Mouse (Mus musculus): ENCODE data around the gene Klri2.
"Not testable (repeated sequence)": the region's sequence is repeated elsewhere in the genome, so short reads cannot be mapped to it uniquely, and the experiment has no call there.

Gene Klri2

DNA sequence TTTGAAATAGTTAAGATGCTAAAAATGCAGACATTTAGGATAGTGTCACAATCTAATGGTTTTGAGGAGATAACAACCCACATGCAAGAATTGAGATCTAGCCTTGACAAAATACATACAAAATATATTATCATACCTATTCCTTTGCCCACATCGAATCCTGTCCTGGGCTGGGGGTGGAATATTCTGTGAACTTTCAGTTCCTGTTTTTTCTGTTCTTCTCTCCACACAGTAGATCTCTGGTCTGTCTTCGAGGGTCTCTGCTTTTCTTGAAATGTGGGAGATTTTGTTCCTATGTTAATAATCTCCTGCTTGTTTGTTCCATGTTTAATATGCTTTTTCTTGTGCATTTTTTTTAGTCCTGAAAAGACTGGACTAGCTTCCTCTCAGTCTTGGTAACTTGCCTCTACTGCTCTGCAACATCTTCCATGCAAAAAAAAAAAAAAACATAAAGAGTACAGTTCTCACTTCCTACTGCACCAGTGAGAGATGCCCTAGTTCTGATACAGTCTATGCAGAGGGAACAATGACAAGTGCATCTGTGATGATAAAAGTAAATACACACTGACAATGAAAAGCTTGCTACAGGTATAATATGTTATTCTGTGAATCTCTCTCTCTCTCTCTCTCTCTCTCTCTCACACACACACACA lies at the start of gene Klri2:
Klri2 (minus strand) TSS at position 416 of the 653 bp plus-strand sequence.
- no peak for DNase-seq (ENCODE audit: low spot score in 2 of 2)

DNA sequence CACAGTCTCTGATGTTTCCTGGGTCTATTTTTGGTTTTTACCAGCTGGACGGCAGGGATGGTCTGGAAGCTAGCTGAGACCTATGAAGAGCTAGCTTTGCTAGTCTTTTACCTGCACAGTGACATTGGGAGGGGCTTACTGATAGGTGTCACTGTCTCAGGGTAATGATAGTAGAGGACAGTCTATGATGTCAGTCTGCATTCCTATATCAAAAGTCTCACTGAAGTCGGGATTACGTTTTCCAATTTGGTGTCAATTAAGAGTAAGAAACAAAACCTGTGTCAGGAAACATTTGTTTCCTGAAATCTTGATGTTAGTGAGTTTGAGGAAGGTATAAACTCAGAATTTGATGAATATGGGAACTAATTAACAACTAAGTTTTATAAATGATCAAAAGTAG lies 43.9 kb upstream of the Klri2 start, which contains the start of gene Gm156:
Gm156 (minus strand) TSS at position 101 of the 400 bp plus-strand sequence.
- DNase-seq (ENCODE audit: low spot score in 2 of 2): not testable (repeated sequence)

DNA sequence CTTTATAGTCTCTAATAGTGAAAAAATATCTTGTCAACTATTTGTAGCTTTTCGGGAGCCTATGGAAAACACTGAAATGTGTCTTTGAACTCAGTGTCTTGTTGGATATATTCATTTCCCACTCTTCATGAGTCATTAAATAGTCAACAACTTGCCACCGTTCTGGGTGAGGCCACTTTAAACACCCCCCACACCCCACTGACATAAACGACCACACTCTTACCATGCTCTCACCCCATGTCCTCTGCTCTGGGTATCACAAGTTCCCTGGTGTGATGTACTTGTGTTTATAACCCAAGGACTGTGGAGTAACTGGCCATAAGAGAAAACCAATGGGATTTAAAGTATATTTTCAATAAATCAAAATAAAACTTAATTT lies 7.4 kb upstream of the Klri2 start:
- DNase-seq (ENCODE audit: low spot score in 2 of 2): no peak

DNA sequence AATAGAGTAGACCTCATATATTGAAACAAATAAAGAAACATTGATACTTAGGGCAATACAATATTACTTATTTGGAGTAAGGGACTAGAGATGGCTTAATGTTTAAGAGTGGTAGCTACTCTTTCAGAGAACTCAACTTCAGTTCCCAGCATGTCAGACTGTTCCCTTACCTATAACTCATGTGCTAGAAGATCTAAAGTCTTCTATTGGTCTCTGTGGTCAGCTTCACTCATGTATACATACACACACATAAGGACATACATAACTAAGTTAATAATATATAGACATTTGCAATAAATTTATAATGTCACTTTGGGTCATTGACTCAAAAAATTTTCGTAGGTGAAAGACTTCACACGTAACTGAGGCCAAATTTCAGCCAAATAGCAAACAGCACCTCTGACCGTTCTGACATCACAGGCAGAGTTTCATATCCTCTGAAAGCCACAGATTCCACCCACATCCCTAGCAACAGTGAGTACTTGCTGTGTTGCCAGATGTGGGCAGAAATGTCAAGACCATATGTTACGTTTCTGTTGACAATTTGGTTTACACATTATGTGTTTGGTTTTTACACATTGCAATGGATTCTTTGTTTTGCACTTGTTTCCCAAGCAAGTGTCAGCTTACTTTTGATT lies 6.9 kb upstream of the Klri2 start:
- DNase-seq (ENCODE audit: low spot score in 2 of 2): no peak

DNA sequence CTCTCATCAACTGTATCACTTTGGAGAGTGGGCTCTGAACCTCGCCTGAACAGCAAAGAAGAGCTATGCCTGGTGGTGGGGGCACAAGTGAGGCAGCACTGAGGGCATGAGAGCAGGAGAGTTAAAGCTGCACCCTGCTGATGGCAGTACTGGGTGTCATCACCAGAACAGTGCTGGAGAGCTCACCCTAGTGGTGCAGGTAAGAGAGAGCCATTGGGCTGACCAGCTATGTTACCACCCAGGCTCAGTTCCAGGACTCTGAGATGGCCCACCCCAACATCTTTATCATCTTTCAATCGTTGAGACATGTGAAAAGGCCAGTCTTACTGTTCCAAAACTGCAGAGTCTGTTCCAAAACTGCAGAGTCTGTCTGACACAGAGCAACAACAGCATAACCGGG lies 5.9 kb upstream of the Klri2 start:
- DNase-seq (ENCODE audit: low spot score in 2 of 2): no peak

DNA sequence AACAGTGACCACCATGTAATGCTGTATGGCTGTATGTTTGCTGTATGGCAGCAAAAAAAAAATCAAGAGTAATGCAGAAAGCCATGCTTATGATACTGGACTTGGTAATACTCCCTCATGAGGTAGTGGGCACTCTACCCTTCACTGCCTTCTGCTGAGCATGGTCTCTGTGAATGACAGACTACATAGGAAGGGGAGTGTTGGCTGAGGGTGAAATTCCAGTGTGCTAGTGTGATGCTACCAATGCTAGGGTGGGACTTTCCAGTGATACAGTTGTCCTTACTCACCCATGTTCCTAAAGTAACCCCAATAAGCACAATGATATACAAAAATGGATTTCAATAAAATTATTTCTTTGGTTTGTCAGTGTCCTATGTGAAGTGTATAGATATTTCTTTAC lies 3.9 kb downstream of the Klri2 start:
- no peak for DNase-seq (ENCODE audit: low spot score in 2 of 2)

DNA sequence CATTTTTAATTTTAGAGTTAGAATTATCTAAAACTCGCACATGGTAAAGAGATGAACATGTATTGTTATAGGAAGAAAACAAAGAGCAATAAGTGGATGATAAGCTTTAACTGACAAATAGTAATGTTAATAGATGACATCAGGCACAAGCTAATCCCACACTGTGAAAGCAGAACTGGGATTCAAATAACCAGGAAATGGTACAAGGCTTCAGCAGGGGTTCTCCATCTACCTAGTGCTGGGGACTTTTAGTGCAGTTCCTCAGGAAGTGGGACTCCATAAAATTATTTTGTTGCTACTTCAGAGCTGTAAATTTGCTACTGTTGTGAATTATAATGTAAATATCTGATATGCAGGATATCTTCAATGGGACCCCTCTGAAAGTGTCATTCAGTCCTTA lies 13.0 kb downstream of the Klri2 start:
- no peak for DNase-seq (ENCODE audit: low spot score in 2 of 2)

DNA sequence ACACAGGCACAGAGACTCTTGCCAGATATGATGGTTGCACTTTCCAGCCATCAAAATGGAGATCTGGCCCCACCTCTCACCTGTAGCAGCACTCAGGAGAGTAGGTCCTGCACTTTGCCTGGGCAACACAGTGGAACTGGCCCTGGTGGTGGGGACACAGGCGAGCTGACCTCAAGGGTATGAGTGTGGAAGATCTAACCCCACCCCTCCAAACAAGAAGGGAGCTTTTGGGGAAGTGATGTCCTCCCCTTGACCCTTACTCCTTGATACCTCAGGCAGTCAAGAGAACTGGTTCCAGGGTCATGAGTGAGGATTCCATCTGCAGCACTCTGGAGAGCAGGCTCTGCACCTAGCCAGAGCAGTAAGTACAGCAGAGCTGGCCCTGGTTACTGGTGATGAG lies 18.9 kb downstream of the Klri2 start:
- DNase-seq (ENCODE audit: low spot score in 2 of 2): no peak

DNA sequence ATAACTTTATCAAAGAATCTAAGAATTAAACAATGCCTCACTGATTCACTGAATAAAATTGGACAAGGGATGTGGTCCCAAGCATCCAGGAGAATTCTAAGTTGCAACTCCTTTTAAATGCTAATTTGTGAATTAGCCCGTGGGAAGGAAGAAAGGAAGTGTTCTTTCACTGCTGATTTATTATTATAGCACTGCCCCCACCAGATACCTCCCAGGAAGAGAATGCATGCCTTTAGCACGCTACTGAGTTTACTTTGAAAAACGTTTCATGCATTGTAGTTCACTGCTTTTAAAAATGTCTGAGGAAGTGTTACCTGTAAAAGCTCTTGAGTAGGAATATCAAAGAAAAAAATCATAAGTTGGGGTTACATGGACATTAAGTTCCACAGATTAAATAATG lies 19.8 kb downstream of the Klri2 start:
- DNase-seq (ENCODE audit: low spot score in 2 of 2): no peak

DNA sequence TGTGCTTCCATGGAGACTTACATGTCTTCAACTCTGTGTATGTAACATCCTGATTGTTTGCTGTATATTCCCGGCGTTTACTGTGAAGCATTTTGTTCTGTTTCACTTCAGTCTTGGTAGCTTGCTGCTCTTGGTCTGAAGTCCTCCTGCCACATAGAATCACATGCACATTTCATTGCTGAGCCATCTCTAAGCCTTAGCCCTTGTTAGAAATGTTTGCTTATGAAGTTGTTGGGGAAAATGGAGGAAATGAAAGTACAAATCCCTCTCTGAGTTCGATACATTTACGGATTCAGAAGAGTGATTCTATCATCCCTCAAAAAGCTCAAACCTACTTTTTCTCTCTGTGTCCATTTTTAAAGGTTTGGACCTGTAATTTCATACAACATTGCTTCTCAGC lies 23.3 kb downstream of the Klri2 start, which contains the start of gene Klri1:
Klri1 (minus strand) TSS at position 101 of the 400 bp plus-strand sequence.
- no peak for DNase-seq (ENCODE audit: low spot score in 2 of 2)

DNA sequence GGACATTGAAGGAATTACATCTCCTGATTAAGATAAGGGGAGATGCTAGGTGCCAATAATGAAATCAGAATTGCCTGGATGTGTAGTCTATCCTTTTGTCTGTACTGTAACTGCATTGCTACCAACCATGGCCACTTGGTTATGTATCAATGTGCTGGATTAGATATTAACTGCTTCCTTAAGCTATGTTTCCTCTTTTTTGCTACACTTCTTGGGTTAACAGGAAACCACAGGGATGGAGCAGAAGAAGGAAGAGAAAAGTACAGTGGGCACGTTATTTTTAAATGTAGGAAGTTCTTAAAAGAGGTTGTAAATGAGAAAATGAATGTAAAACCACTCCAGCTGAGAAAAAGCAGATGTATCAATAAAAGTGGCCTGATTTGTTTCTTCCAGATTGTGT lies 26.7 kb downstream of the Klri2 start:
- DNase-seq (ENCODE audit: low spot score in 2 of 2): no peak

DNA sequence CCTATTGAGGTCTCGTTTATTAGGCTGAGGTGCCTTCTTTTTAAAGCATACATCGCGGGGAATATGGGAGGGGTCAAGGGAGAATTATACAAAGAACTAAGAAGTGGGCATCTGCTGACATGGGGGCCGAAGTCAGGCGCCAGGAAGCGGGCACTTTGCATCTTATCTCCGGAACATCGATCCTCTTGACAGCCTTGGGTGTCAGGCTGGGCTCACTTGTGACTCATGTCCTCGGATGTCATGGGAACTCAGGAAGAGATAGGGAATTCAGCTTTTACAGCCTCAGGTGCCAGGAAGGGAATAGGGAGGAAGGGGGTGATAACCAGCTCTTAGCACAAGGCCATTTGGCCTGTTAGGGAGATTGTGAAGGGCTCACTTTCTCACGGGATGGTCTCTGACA lies 48.8 kb downstream of the Klri2 start:
- DNase-seq (ENCODE audit: low spot score in 2 of 2): not testable (repeated sequence)

DNA sequence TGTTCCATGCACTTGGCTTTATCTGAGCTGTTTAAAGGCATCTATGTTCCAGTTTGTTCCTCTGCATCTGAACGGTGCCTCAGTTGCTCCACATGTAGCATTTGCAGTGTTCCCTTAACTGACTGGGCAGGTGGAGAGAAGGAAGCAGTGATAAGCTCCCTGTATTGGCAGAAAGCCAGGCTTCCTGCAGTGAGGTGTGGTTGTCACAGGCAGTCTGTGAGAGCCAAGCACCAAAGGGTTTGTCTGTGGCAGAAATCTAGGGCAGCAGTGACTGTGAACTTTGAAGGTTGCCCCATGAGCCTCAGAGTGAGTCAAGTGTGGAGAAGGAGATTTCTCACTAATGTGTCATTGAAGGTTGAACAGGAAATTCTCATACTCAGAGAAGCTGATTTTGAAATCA lies 59.9 kb downstream of the Klri2 start:
- no peak for DNase-seq (ENCODE audit: low spot score in 2 of 2)
